Mouse (Mus musculus) adrenal gland, adult 2 months (tissue): ENCODE data around the gene Usp22. TPM values are rescaled to one million over a fixed set of nuclear protein-coding genes. Genes with fewer than 3 reads are reported as not detected.
"Not testable (repeated sequence)": the region's sequence is repeated elsewhere in the genome, so short reads cannot be mapped to it uniquely, and the experiment has no call there.

Experiments
- DNase-seq: peaks from one replicate; pipeline ENCODE4 v3.0.0; 2021
- polyA plus RNA-seq: library from polyadenylated mRNA; depleted of rRNA; stranded (reverse); fragments of >200 nt; gene quantifications from 2 replicates; pipeline ENCODE4 v1.2.3, GENCODE M21; 2012
- total RNA-seq, 2 experiments: library from RNA; stranded (reverse); gene quantifications; 2 replicates each; pipeline ENCODE4 v1.2.3; 2021

The Usp22 gene
- total and polyA plus RNA-seq, 3 experiments, result 62.5 to 150 (median 62.6) TPM

DNA sequence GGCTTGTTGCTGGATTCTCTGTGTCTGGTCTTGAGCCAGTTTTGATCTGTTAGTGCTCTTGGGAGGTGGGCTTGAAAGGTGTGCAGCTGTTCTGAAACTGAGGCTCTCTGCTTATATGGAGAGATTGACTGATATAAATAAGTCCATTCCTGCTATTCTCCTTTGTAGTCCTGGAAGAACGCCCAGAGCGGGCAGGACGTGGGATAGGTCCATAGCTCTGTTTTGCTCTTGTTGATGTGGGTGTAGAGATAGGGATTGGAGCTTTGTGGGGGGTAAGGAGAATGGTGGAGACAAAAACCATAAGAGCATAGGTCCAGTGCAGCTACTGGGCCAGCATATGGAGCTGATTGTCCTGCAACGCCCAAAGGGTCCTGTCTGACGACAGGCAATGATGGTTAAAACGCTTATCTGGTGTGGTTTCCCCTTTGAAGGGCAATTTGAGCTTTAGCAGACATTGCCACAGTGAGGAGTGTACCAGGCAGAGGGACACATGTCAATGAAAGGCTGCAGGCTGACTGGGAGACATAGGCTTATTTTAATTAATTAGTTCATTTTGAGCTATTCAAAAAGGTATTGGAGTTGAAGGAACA lies 31.8 kb downstream of the Usp22 start:
- DNase-seq, result no peak

GRCm38 (mm10) chr11:61142262-61142661 lies 32.6 kb downstream of the Usp22 start:
- DNase-seq, result no peak

GRCm38 (mm10) chr11:61141693-61142092 lies 33.2 kb downstream of the Usp22 start:
- DNase-seq, result no peak

GRCm38 (mm10) chr11:61132943-61133342 lies 41.9 kb downstream of the Usp22 start:
- DNase-seq, result no peak

GRCm38 (mm10) chr11:61130646-61131045 lies 44.2 kb downstream of the Usp22 start:
- DNase-seq, result not testable (repeated sequence)

- DNase-seq, result no peak
Observed at GRCm38 (mm10) chr11:61129305-61129704, 45.5 kb downstream of the Usp22 start.

DNA sequence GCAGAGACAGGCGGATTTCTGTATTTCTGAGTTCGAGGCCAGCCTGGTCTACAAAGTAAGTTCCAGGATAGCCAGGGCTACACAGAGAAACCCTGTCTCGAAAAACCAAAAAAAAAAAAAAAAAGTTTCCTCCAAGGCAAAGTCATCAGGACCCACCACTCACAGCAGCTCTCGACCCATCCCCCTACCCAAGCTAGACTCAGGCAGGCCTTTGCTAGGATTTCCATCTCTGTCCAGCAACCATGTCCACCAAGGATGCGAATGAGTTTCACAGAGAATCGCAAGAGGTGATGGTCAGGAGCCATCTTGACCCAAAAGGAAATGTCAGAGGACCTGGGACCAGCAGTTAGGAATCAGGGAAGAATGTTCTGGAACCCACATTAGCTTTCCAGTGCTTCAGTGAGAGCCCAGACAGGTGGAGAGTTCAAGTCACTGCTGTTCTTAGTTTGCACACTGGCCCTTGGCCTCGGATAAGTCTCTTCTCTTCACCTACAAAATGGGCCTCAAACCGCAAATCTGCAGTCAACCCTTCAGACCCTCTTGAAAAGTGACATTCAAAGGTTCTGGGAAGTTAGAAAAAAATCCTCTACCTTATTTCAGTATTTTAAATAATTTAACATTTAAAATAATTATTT lies 47.3 kb downstream of the Usp22 start:
- DNase-seq, result no peak

- DNase-seq, result no peak
Observed at GRCm38 (mm10) chr11:61126606-61127355, 48.1 kb downstream of the Usp22 start, which contains the start of gene Tnfrsf13b. TSS of gene Tnfrsf13b (plus strand) at chr11:61126755.

- DNase-seq, result no peak
Observed at GRCm38 (mm10) chr11:61125970-61126369, 48.9 kb downstream of the Usp22 start.

DNA sequence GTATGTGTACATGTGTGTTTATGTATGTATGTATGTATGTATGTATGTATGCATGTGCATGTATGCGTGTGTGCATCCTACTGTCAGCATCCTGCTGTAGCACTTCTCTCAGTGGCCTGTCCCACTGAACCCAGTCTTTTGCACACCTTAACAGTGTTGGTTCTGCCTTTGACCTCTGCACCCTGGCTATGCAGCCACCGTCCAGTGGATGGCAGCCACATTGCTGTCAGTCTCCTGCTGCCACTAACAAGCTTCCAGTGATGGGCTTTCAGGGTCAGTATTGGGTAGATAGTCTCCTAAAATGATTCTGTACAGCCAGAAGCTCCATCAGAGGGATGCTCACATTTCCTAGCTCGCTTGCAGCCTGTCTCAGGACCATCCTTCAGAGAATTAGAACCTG lies 51.0 kb downstream of the Usp22 start:
- no peak for DNase-seq

GRCm38 (mm10) chr11:61122769-61123288 lies 52.0 kb downstream of the Usp22 start:
- no peak for DNase-seq

DNA sequence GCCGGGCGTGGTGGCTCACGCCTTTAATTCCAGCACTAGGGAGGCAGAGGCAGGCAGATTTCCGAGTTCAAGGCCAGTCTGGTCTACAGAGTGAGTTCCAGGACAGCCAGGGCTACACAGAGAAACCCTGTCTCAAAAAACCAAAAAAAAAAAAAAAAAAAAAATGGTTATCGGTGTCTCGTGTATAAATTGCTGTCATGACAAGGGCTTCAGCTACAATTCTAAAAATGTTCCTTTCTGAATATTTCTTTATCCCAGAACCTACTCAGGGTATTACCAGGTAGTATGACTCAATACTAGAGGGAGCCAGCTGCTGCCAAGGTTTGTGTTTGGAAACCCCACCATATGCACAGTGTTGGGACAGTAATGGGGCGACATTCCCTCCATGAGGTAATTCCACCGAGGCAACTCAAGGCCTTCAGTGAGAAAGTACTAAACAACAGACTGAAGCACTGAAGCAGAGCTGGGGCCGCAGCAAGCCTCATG lies 52.5 kb downstream of the Usp22 start:
- no peak for DNase-seq

- DNase-seq, result peak; percentile 34
Observed at GRCm38 (mm10) chr11:61119996-61120583, 54.8 kb downstream of the Usp22 start.

- DNase-seq, result no peak
Observed at GRCm38 (mm10) chr11:61116226-61116625, 58.6 kb downstream of the Usp22 start.

DNA sequence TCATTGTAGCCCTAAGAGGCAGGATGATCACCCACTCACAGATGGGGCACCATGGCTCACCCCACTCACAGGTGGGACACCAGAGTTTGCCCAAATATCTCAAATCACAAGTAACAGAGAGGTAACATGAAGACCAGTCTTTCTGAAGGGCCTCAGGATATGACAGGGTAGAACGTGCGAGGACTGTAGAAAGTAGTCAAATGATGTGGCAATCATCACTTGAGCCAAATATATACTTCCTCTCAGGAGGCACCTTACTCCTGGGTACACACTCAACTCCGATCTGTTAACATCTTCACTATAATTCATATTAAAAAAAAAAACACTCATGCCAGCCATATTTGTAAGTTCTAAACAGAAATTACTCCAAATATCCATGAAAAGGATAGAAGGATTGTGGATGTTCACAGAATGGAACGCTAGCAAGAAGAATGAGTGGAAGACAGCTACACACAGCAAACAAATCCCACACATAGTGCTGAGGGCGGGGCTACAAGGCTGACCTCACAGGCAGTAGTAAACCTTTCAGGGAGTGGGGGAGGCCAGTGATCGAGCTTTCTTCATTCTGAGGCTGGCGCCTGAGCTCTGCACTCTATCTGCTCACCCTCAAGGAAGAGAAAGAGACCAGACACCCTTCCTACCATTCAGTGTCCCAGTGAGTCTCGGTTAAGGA lies 62.4 kb downstream of the Usp22 start:
- DNase-seq, result no peak

DNA sequence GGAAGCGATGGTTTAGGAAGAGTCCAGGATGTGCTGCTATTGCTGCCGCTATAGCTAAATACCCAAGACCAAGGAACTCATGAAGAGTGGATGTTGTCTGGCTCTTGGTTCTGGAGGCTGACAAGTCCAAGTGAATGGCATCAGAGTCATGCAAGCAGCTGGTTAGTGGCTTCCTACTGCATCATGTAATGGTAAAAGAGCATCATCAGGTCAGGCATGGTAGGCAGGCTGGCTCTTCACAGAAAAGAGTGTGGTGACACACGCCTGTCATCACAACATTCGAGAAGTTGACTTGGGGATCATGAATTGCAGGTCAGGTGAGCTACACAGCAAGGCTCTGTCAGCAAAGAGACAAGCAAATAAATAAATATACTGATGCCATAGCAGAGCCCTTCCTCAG lies 63.4 kb downstream of the Usp22 start:
- no peak for DNase-seq

GRCm38 (mm10) chr11:61110928-61111327 lies 63.9 kb downstream of the Usp22 start:
- no peak for DNase-seq

DNA sequence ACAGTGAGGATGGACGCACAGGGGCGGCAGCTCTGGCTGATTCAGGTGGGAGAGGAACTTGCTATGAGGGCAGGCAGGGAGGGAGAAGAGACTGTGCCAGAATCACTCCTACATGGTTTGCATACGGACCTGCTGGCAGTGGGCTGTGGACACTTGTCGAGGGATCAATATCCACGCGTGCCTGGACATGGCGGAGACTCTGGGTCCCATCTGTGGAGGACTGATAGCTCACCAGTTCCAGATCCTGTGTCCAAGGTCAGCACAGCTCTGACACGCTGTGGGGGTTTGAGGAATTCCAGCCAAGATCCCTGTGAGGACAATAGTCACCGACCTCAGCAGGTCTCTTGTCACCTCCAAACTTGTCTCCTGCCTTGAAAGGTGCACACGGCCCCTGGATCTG lies 64.7 kb downstream of the Usp22 start:
- no peak for DNase-seq

GRCm38 (mm10) chr11:61109707-61110106 lies 65.1 kb downstream of the Usp22 start:
- no peak for DNase-seq

DNA sequence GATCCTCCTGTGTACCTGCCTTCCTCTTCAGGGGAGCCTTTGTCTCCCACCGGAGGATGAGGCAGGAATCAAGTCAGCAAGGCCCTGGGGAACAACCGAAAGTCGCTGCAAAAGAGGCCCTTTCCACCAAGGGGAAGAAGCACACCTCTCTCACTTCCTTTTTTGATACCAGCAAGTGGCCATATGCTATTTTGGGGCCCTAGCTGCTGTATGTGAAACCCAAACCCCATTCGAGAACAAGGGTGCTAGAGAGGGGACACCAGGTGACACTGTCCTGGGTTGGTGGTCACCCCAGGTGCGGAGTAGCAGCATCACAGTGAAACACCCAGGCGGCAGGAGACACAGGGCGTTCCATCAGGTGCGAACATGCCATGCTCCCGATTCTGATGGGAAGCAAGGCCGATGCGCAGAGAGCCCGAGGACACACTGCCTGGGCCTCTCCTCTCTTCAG lies 65.9 kb downstream of the Usp22 start:
- no peak for DNase-seq

- peak; percentile 87 for DNase-seq
Observed at GRCm38 (mm10) chr11:61104241-61104901, 70.5 kb downstream of the Usp22 start.
